Mouse (Mus musculus) macrophage (primary cell): Measurements from ENCODE around the gene Btnl6. TPM values are rescaled to one million over a fixed set of nuclear protein-coding genes. Genes with fewer than 3 reads are reported as not detected.
"Not testable (repeated sequence)": the region's sequence is repeated elsewhere in the genome, so short reads cannot be mapped to it uniquely, and the experiment has no call there.

Experiments used
- H3K27ac ChIP-seq: fragments of 350-480 bp; formaldehyde crosslinking; 2 replicates; pipeline ENCODE4 v1.9.0; 2021
- H3K36me3 ChIP-seq: fragments of 350-480 bp; formaldehyde crosslinking; 2 replicates; pipeline ENCODE4 v1.9.0; 2021; ENCODE audit errors: inconsistent target
- H3K4me3 ChIP-seq: fragments of 350-480 bp; formaldehyde crosslinking; 2 replicates; pipeline ENCODE4 v1.9.0; 2021; ENCODE audit errors: inconsistent target
- H3K79me2 ChIP-seq: fragments of 350-480 bp; formaldehyde crosslinking; 2 replicates; pipeline ENCODE4 v1.9.0; 2021; ENCODE audit errors: inconsistent target
- WGBS: methylation state at CpG from one replicate; pipeline ENCODE4 v1.1.7; 2026; ENCODE audit warnings: inconsistent platforms; ENCODE audit not compliant: missing documents; 5-methylcytosine and 5-hydroxymethylcytosine counted together
- polyA plus RNA-seq: library from polyadenylated mRNA; stranded (reverse); fragments of 250-400 nt; gene quantifications from 3 replicates; pipeline ENCODE4 v1.2.4, GENCODE M21; 2018; ENCODE audit warnings: inconsistent platforms

Gene Btnl6
- polyA plus RNA-seq, 1 experiment from 2014 or later = 0.09 TPM

DNA sequence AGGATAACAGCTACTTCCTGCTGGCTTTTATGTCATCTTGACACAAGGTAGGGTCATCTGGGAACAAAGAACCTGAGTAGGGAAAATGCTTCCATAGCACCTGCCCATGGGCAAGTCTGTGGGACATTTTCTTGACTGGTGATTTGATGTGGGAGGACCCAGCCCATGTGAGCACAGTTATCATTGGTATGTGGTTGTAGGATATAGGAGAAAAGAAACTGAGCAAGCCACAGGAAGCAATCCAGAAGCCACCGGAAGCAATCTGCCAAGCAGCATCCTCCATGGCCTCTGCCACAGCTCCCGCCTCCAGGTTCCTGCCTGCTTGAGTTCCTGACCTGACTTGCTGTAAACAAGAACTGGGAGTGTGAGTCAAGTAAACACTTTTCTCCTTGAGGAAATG is 46.7 kb downstream of the Btnl6 start:
- Histone ChIP-seq H3K36me3 (no peaks in the 10 kb centered on the region), H3K4me3 (no peak overlapping the region), H3K27ac (no peak overlapping the region), H3K79me2 (no peaks in the 10 kb centered on the region)
- WGBS = 19% methylated on average over 2 of the region's 2 CpGs

DNA sequence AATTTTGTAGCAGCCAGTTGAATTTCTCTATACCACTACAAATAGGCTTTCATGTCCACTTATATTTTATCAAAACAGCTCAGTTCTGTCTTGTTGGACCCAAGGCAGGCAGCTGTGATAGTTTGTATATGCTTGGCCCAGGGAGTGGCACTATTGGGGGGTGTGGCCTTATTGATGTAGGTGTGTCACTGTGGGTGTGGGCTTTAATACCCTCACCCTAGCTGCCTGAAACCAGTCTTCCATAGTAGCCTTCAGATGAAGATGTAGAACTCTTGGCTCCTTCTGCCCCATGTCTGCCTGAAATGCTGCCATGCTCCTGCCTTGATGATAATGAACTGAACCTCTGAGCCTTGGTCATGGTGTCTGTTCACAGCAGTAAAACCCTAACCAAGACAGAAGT is 51.2 kb downstream of the Btnl6 start:
- H3K36me3 ChIP-seq, H3K79me2 ChIP-seq, H3K27ac ChIP-seq, H3K4me3 ChIP-seq: not testable (repeated sequence)

DNA sequence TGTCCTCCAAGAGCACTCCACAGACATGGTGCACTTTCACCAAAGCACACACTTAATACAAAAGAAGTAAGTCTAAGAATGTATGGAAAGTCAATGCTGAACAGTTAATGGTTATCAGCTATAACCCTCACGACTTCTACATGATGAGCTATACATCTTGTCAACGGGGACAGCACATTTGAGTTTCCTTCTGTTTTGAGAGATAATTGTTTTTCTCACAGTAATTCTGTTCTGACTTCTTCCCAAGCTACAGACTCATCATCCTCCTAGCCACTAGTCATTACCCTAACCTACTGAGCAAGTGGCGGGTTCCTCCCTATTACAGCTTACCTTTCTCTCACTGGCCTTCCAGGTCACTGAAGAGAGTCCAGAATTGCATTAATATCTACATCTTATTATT is 57.9 kb downstream of the Btnl6 start:
- Histone ChIP-seq H3K36me3 (no peaks in the 10 kb centered on the region), H3K27ac (no peak overlapping the region), H3K4me3 (no peak overlapping the region), H3K79me2 (no peaks in the 10 kb centered on the region)
- 97% methylated on average over 3 of the region's 3 CpGs for WGBS

Other genes with a start within 250 kb of the Btnl6 start
- gene H2-Aa, start 229.5 kb downstream of the Btnl6 start, polyA plus RNA-seq = 116 to 315 TPM (median 141 TPM) in 3 replicates
- gene H2-Eb1, start 211.5 kb downstream of the Btnl6 start, polyA plus RNA-seq = 73.4 to 224 TPM (median 73.4 TPM) in 3 replicates
- 0.08 to 0.53 TPM (median 0.17 TPM) in 3 replicates for gene H2-Eb2, start 191.7 kb downstream of the Btnl6 start, polyA plus RNA-seq
- gene Btnl2, start 162.5 kb downstream of the Btnl6 start, polyA plus RNA-seq = 0.12 to 0.34 TPM (median 0.14 TPM) in 3 replicates
- not detected in 3 replicates for gene Btnl1, start 140.2 kb downstream of the Btnl6 start, polyA plus RNA-seq
- 0.40 TPM in 1 of 3 replicates, not detected in the others for gene BC051142, start 118.5 kb downstream of the Btnl6 start, polyA plus RNA-seq
- gene Btnl4, start 40.0 kb downstream of the Btnl6 start, polyA plus RNA-seq = 0.16 TPM in 1 of 3 replicates, not detected in the others
- 0.08 to 0.30 TPM (median 0.11 TPM) in 3 replicates for gene Notch4, start 46.9 kb upstream of the Btnl6 start, polyA plus RNA-seq
- 124 to 167 TPM (median 152 TPM) in 3 replicates for gene Gpsm3, start 72.5 kb upstream of the Btnl6 start, polyA plus RNA-seq
- 44.7 to 64.2 TPM (median 45.7 TPM) in 3 replicates for gene Pbx2, start 73.9 kb upstream of the Btnl6 start, polyA plus RNA-seq
- gene Ager, start 80.5 kb upstream of the Btnl6 start, polyA plus RNA-seq = 0.22 to 0.38 TPM (median 0.27 TPM) in 3 replicates
- 45.1 to 50.3 TPM (median 47.5 TPM) in 3 replicates for gene Rnf5, start 86.3 kb upstream of the Btnl6 start, polyA plus RNA-seq
- 67.5 to 77.3 TPM (median 76.0 TPM) in 3 replicates for gene Agpat1, start 86.9 kb upstream of the Btnl6 start, polyA plus RNA-seq
- 0.14 to 0.69 TPM (median 0.28 TPM) in 3 replicates for gene Egfl8, start 98.6 kb upstream of the Btnl6 start, polyA plus RNA-seq
- 71.0 to 95.1 TPM (median 79.6 TPM) in 3 replicates for gene Ppt2, start 111.2 kb upstream of the Btnl6 start, polyA plus RNA-seq
- gene Prrt1, start 112.2 kb upstream of the Btnl6 start, polyA plus RNA-seq = 0.16 to 0.25 TPM in 2 of 3 replicates, not detected in the other
- 12.5 to 24.4 TPM (median 15.0 TPM) in 3 replicates for gene Fkbpl, start 127.4 kb upstream of the Btnl6 start, polyA plus RNA-seq
- 31.4 to 62.2 TPM (median 57.9 TPM) in 3 replicates for gene Atf6b, start 129.8 kb upstream of the Btnl6 start, polyA plus RNA-seq
- not detected in 3 replicates for gene Tnxb, start 153.2 kb upstream of the Btnl6 start, polyA plus RNA-seq
- gene C4b, start 226.5 kb upstream of the Btnl6 start, polyA plus RNA-seq = 0.21 to 1.4 TPM (median 0.32 TPM) in 3 replicates